Mouse (Mus musculus): ENCODE measurements around the gene Olfr18. TPM values are rescaled to one million over a fixed set of nuclear protein-coding genes. Genes with fewer than 3 reads are reported as not detected.

Gene Olfr18
- polyA plus RNA-seq, 1 experiment from 2014 or later: not detected

GRCm38 (mm10) chr9:20282051-20282450, 53.8 kb downstream of the Olfr18 start, which contains the start of gene Olfr39:
Gene Olfr39 (plus strand): TSS chr9:20282351.
- no peak for ATAC-seq (ENCODE audit: low FRiP score, low TSS enrichment)

More at GRCm38 (mm10) chr9:20282051-20282450, 53.8 kb downstream of the Olfr18 start, which contains the start of gene Olfr39:
- Histone ChIP-seq H3K9me3 (ENCODE audit: control insufficient read depth, low read length) (no peaks in the 10 kb centered on the region), H3K4me2 (replicated peaks; ENCODE audit: low read depth, low read length) (no peak within 1 kb of the TSS), H3K36me3 (ENCODE audit: control insufficient read depth, insufficient read depth, low read length) (no peaks in the 10 kb centered on the region), H3K4me1 (ENCODE audit: control insufficient read depth, insufficient read depth, low read length) (no peaks in the 10 kb centered on the region), H3K9ac (ENCODE audit: low read depth, low read length) (no peak within 1 kb of the TSS), H3K27me3 (ENCODE audit: control insufficient read depth, insufficient read depth, low read length) (no peaks in the 10 kb centered on the region), H3K27ac (ENCODE audit: low read depth, low read length) (no peak within 1 kb of the TSS), H3K4me3 (ENCODE audit: low read length) (no peak within 1 kb of the TSS)
- WGBS: 74% methylated on average over 1 of the region's 1 CpGs

Other genes starting within 250 kb of the Olfr18 start
- gene Olfr868, start 237.5 kb downstream of the Olfr18 start, polyA plus RNA-seq (2014; fragmentation: Nextera tagmentation; extraction: Ambion mirVana): not detected in 2 replicates
- gene Olfr869, start 207.1 kb downstream of the Olfr18 start, polyA plus RNA-seq (2014; fragmentation: Nextera tagmentation; extraction: Ambion mirVana): not detected in 2 replicates
- not detected in 2 replicates for gene Olfr870, start 162.0 kb downstream of the Olfr18 start, polyA plus RNA-seq (2014; fragmentation: Nextera tagmentation; extraction: Ambion mirVana)
- gene Olfr871, start 123.9 kb downstream of the Olfr18 start, polyA plus RNA-seq (2014; fragmentation: Nextera tagmentation; extraction: Ambion mirVana): not detected in 2 replicates
- not detected in 2 replicates for gene Olfr872, start 99.0 kb downstream of the Olfr18 start, polyA plus RNA-seq (2014; fragmentation: Nextera tagmentation; extraction: Ambion mirVana)
- gene Olfr39, start 53.7 kb downstream of the Olfr18 start, polyA plus RNA-seq (2014; fragmentation: Nextera tagmentation; extraction: Ambion mirVana): not detected in 2 replicates
- gene Olfr873, start 37.6 kb downstream of the Olfr18 start, polyA plus RNA-seq (2014; fragmentation: Nextera tagmentation; extraction: Ambion mirVana): not detected in 2 replicates
- 38.2 and 43.5 TPM in 2 replicates for gene Zfp560, start 49.1 kb upstream of the Olfr18 start, polyA plus RNA-seq (2014; fragmentation: Nextera tagmentation; extraction: Ambion mirVana)
- gene Zfp26, start 124.1 kb upstream of the Olfr18 start, polyA plus RNA-seq (2014; fragmentation: Nextera tagmentation; extraction: Ambion mirVana): 15.7 and 36.5 TPM in 2 replicates
- gene Zfp426, start 156.7 kb upstream of the Olfr18 start, polyA plus RNA-seq (2014; fragmentation: Nextera tagmentation; extraction: Ambion mirVana): 12.8 and 22.6 TPM in 2 replicates
- 80.5 and 96.4 TPM in 2 replicates for gene Zfp266, start 185.3 kb upstream of the Olfr18 start, polyA plus RNA-seq (2014; fragmentation: Nextera tagmentation; extraction: Ambion mirVana)
- 18.1 and 23.0 TPM in 2 replicates for gene Zfp846, start 245.2 kb upstream of the Olfr18 start, polyA plus RNA-seq (2014; fragmentation: Nextera tagmentation; extraction: Ambion mirVana)

All from kidney, embryonic 14.5 days (tissue).